ENCODE assay signal across 17 mouse cellular contexts in genomic region chr4:66947657-66948056, GRCm38 (mm10).
DNase-seq lines count a peak whose midpoint lies in the region; ATAC-seq and TF ChIP-seq lines count a peak whose summit lies in the region.
"Had no signal": no experiment of that assay in that cellular context is flagged by ENCODE, and none has a peak within 500 bp of the region (broad histone marks: within the 10 kb centered on the region; RNA-seq: fewer than 3 reads in every experiment).

No protein-coding gene starts in this region.

- whole genome bisulfite sequencing in forebrain, embryonic 13.5 days: 37% methylated on average over 1 of the region's 1 CpGs
- WGBS in forebrain, embryonic 12.5 days: 37% methylated on average over 1 of the region's 1 CpGs
- 23% methylated on average over 1 of the region's 1 CpGs for WGBS in forebrain, embryonic 15.5 days
- 68% methylated on average over 1 of the region's 1 CpGs for WGBS in forebrain, embryonic 10.5 days
- 17% methylated on average over 1 of the region's 1 CpGs for WGBS in forebrain, embryonic 16.5 days

- no peaks in the 10 kb centered on the region for H3K36me3 ChIP-seq in forebrain, embryonic 13.5 days (ENCODE audit: poor library complexity, severe bottlenecking)
- no peaks in the 10 kb centered on the region for H3K36me3 ChIP-seq in forebrain, embryonic 12.5 days (replicated peaks)
- H3K36me3 ChIP-seq in forebrain, embryonic 15.5 days: no peaks in the 10 kb centered on the region
- H3K36me3 ChIP-seq in forebrain, embryonic 10.5 days (replicated peaks): no peaks in the 10 kb centered on the region
- H3K36me3 ChIP-seq in forebrain, embryonic 16.5 days (ENCODE audit: control insufficient read depth, insufficient read depth): no peaks in the 10 kb centered on the region
- H3K36me3 ChIP-seq: embryonic facial prominence, embryonic 12.5 days had no signal

- no peak for TF ChIP-seq CTCF in brain, embryonic 14.5 days (IDR thresholded peaks at IDR 0.05; ENCODE audit: borderline replicate concordance, extremely low read depth, insufficient read depth, insufficient read length)

- peak; percentile 51; the same call in 1 of the 2 replicates for ATAC-seq in forebrain, embryonic 13.5 days
- ATAC-seq in forebrain, embryonic 12.5 days (ENCODE audit: low FRiP score): no peak
- 0 out of 2 replicates have a peak, but pooled peaks have one; percentile 26 for ATAC-seq in forebrain, embryonic 15.5 days (replicated peaks)
- ATAC-seq in forebrain, embryonic 16.5 days: peak; percentile 52
- no peak for ATAC-seq in granulocyte monocyte progenitor cell, adult 5-6 weeks (replicated peaks; ENCODE audit: poor library complexity, severe bottlenecking)

- H3K9ac ChIP-seq in forebrain, embryonic 13.5 days: no peak overlapping the region
- no peak overlapping the region for H3K9ac ChIP-seq in forebrain, embryonic 12.5 days
- no peak overlapping the region for H3K9ac ChIP-seq in forebrain, embryonic 15.5 days (replicated peaks)
- H3K9ac ChIP-seq in forebrain, embryonic 16.5 days (replicated peaks; ENCODE audit: low read depth, low read length): no peak overlapping the region
- H3K9ac ChIP-seq: embryonic facial prominence, embryonic 12.5 days had no signal

- no peak for TF ChIP-seq POLR2A in brain, embryonic 14.5 days (IDR thresholded peaks at IDR 0.05; ENCODE audit: borderline replicate concordance, extremely low read depth, insufficient read depth, insufficient read length, poor library complexity, severe bottlenecking)

- no peak overlapping the region for H3K4me3 ChIP-seq in forebrain, embryonic 13.5 days
- H3K4me3 ChIP-seq in forebrain, embryonic 12.5 days (replicated peaks): no peak overlapping the region
- no peak overlapping the region for H3K4me3 ChIP-seq in forebrain, embryonic 15.5 days
- no peak overlapping the region for H3K4me3 ChIP-seq in forebrain, embryonic 10.5 days
- H3K4me3 ChIP-seq in forebrain, embryonic 16.5 days (replicated peaks; ENCODE audit: low read length): no peak overlapping the region
- H3K4me3 ChIP-seq: embryonic facial prominence, embryonic 12.5 days had no signal

- no peak for DNase-seq in forebrain, embryonic 10.5 days (ENCODE audit: extremely low spot score, low spot score)
- DNase-seq in brain, embryonic 14.5 days (ENCODE audit: low read depth): peak; percentile 21
- no peak for DNase-seq in retina, embryonic 14.5 days (ENCODE audit: low spot score)
- DNase-seq: adrenal gland, adult 2 months; adrenal gland, postnatal 10 days; adrenal gland, postnatal 25 days; cerebellum, adult 11-12 months; cerebellum, adult 2 months; cerebellum, adult 9-10 months; cerebellum, postnatal 10 days; cerebellum, postnatal 25 days had no signal

- H3K27me3 ChIP-seq in forebrain, embryonic 13.5 days: no peaks in the 10 kb centered on the region
- H3K27me3 ChIP-seq in forebrain, embryonic 12.5 days: no peaks in the 10 kb centered on the region
- H3K27me3 ChIP-seq in forebrain, embryonic 15.5 days: no peaks in the 10 kb centered on the region
- H3K27me3 ChIP-seq in forebrain, embryonic 10.5 days (ENCODE audit: poor library complexity, severe bottlenecking): no peaks in the 10 kb centered on the region
- H3K27me3 ChIP-seq in forebrain, embryonic 16.5 days (replicated peaks; ENCODE audit: control insufficient read depth, insufficient read depth, low read length): no peaks in the 10 kb centered on the region
- H3K27me3 ChIP-seq: embryonic facial prominence, embryonic 12.5 days had no signal

- no peaks in the 10 kb centered on the region for H3K4me1 ChIP-seq in forebrain, embryonic 13.5 days
- H3K4me1 ChIP-seq in forebrain, embryonic 12.5 days: no peaks in the 10 kb centered on the region
- H3K4me1 ChIP-seq in forebrain, embryonic 15.5 days: peaks cover 4% of the 10 kb centered on the region; the same call in 1 of the 2 replicates
- H3K4me1 ChIP-seq in forebrain, embryonic 10.5 days: no peaks in the 10 kb centered on the region
- peaks cover 2% of the 10 kb centered on the region; the same call in 1 of the 2 replicates for H3K4me1 ChIP-seq in forebrain, embryonic 16.5 days (replicated peaks; ENCODE audit: control insufficient read depth, insufficient read depth, low read length)
- H3K4me1 ChIP-seq: embryonic facial prominence, embryonic 12.5 days had no signal

- H3K4me2 ChIP-seq in forebrain, embryonic 13.5 days: no peak overlapping the region
- H3K4me2 ChIP-seq in forebrain, embryonic 12.5 days: no peak overlapping the region
- H3K4me2 ChIP-seq in forebrain, embryonic 15.5 days (replicated peaks): no peak overlapping the region
- H3K4me2 ChIP-seq in forebrain, embryonic 16.5 days (ENCODE audit: low read length): no peak overlapping the region
- H3K4me2 ChIP-seq: embryonic facial prominence, embryonic 12.5 days had no signal

- H3K27ac ChIP-seq in forebrain, embryonic 13.5 days: no peak overlapping the region
- H3K27ac ChIP-seq in forebrain, embryonic 12.5 days: no peak overlapping the region
- no peak overlapping the region for H3K27ac ChIP-seq in forebrain, embryonic 15.5 days (replicated peaks)
- H3K27ac ChIP-seq in forebrain, embryonic 10.5 days: no peak overlapping the region
- H3K27ac ChIP-seq in forebrain, embryonic 16.5 days (ENCODE audit: low read length): no peak overlapping the region
- H3K27ac ChIP-seq: embryonic facial prominence, embryonic 12.5 days had no signal

- H3K9me3 ChIP-seq in forebrain, embryonic 13.5 days (replicated peaks): no peaks in the 10 kb centered on the region
- no peaks in the 10 kb centered on the region for H3K9me3 ChIP-seq in forebrain, embryonic 12.5 days
- H3K9me3 ChIP-seq in forebrain, embryonic 15.5 days: no peaks in the 10 kb centered on the region
- no peaks in the 10 kb centered on the region for H3K9me3 ChIP-seq in forebrain, embryonic 10.5 days
- H3K9me3 ChIP-seq in forebrain, embryonic 16.5 days (ENCODE audit: control insufficient read depth, low read length): no peaks in the 10 kb centered on the region
- H3K9me3 ChIP-seq: embryonic facial prominence, embryonic 12.5 days had no signal

Comparison
In these comparisons a context has a peak if more than half of its experiments do, and no peak if none do; other contexts are left out.
1. ATAC-seq: peak in forebrain, embryonic 13.5 days (single experiment), forebrain, embryonic 15.5 days (single experiment) and forebrain, embryonic 16.5 days (single experiment); none in forebrain, embryonic 12.5 days (single experiment) and granulocyte monocyte progenitor cell, adult 5-6 weeks (single experiment).